Mouse (Mus musculus): ENCODE measurements around the gene Grm7. TPM values are rescaled to one million over a fixed set of nuclear protein-coding genes. Genes with fewer than 3 reads are reported as not detected.

Gene Grm7
- total RNA-seq, 2 experiments from 2014 or later = 0.04 to 0.07 TPM

DNA sequence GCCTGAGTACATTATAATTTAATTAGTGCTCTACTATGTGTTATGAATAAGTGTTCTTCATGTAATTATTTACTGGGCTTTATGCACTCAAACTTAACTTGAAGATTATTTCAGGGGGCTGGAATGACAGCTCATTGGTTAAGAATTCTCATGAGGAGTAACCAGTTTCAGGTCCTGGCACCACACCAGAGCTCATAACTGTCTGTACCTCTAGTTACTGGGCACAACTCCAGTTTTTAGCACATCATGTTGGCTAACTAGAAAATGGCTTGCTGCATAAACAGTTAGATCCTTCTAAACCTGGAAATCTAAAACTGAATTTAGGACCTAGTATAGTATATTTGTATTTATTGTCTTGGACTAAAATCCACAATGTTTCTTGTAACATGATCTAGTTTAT, 633.1 kb downstream of the Grm7 start:
- no peak for DNase-seq
- intact Hi-C loops (cut with DNase I; ENCODE audit: low total_unique reads) = no loop called here

DNA sequence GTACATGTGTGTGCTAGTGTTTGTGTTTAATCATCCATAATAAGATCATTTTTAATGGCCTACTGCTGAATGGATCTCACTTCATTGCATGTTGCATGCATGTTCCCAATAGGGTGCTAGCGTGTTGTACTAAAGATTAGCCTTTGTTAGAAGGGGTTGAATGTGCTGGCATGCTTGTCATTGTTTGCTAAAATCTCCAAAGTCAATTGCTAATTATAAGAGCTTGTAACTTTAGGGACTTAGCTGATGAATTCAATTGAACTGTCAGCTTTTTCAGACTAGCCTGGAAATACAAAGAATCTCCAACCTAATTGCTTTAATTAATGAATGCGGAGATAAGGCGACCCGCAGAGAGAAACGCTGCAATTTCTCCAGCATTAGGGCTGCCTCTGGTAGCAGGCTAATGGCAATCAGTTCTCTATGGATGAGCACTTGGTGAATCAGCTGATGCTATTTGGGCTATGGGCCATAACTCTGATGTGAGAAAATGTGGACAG, 648.2 kb downstream of the Grm7 start:
- DNase-seq = no peak
- intact Hi-C loops (cut with DNase I; ENCODE audit: low total_unique reads) = no loop called here

DNA sequence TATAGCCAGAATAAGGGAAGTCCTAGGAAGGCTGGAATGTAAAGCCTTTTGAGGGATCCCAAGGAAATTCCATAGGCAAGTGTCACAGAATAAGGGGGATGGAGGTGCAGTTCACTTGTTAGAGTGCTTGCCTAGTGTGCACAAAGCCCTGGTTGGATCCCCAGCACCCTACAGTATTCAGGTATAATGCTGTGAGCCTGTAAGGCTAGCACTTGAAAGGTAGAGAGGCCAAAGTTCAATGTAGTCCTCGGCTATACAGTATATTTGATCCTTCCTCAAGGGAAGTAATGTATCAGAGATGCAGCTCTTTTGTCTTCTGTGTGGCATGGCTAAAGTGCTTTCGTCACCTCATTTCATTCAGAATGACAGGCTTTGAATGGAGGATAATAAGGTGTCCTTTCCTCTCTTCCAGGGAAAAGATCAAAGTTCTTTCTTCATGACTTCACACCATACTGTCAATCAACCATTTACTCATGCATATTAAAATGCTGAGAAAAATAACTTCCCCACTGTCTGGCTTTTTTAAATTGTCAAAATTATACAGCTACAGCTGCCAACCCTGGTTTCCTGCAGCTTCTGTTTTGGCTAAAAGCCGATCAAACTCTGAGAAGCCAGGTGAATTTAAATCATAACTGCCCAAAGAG, 658.7 kb downstream of the Grm7 start:
- intact Hi-C loops (cut with DNase I; ENCODE audit: low total_unique reads) = no loop called here
- no peak for DNase-seq

DNA sequence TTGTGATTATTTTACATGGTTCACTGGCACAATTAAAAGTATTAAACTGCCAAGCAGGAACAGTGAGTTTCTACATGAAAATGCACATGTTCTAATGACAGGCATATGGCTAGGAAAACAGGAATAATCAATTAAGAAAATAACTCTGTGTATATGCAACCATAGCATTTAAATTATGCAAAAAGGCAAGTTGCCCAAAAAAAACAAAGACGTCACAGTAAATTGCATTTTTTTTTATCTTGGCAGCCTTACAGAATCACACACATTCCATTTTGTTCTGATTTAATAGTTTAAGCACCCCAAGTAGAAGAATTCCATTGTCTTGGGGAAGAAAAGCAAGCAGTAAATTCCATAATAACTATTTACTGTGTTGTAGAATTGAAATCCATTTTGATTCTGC, 716.3 kb downstream of the Grm7 start:
- no peak for DNase-seq
- intact Hi-C loops (cut with DNase I; ENCODE audit: low total_unique reads) = no loop called here

DNA sequence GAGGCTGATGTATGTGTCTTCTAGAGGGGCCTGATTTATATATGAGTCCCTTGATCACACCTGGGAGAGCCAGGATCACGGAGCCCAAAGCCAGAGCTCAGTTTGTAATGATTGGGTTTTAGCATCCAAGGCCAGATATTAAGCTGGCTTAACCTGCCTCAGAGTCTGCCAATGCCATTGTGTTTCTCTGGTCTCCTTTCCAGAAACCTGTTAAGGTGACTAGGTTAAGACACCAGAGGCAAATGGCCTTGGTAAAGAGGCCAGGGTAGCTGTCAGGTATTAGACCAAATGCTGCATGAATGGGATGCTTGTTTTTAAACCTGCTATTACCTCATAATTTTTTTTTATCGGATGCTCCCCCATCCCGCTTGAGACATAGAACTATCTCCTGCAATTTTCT, 722.7 kb downstream of the Grm7 start:
- intact Hi-C loops (cut with DNase I; ENCODE audit: low total_unique reads) = no loop called here
- no peak for DNase-seq

DNA sequence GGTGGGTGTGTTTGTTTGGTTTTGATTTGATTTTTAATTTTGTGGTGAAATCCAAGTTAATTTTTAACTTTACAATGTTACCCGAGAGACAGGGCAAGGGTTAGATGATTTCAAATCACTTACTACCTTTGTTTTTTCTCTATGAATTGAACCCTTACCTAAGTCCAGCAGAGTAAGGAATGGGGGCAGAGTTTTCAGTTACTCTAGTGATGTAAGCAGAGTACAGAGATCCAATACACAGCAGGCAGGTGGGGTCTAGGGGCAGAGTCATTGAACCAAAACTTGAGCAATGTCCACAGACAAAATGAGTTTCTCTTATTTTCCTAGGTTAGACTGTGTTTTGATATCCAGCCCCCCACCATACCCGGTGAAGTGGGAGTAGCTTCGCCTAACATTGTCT, 723.2 kb downstream of the Grm7 start:
- intact Hi-C loops (cut with DNase I; ENCODE audit: low total_unique reads) = no loop called here
- DNase-seq = no peak

DNA sequence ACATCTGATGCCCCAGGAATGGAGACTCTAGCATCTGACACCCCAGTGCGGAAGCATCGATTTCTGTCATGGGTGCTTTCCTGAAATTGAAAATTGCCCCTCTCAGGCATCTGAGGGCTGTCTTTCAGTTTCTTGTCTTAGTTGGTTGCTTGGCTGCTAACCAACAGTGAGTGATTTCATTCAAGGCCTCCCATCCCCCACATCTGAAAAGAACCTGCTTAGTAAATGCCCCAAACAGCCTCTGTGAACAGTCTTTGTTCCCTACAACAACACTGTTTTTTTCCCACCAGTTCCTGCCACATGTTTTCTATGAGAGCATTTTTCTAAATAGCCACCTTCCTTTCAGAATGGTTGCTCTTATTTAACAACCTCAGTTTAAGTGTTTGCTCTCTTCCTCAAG, 723.6 kb downstream of the Grm7 start:
- intact Hi-C loops (cut with DNase I; ENCODE audit: low total_unique reads) = no loop called here
- no peak for DNase-seq

DNA sequence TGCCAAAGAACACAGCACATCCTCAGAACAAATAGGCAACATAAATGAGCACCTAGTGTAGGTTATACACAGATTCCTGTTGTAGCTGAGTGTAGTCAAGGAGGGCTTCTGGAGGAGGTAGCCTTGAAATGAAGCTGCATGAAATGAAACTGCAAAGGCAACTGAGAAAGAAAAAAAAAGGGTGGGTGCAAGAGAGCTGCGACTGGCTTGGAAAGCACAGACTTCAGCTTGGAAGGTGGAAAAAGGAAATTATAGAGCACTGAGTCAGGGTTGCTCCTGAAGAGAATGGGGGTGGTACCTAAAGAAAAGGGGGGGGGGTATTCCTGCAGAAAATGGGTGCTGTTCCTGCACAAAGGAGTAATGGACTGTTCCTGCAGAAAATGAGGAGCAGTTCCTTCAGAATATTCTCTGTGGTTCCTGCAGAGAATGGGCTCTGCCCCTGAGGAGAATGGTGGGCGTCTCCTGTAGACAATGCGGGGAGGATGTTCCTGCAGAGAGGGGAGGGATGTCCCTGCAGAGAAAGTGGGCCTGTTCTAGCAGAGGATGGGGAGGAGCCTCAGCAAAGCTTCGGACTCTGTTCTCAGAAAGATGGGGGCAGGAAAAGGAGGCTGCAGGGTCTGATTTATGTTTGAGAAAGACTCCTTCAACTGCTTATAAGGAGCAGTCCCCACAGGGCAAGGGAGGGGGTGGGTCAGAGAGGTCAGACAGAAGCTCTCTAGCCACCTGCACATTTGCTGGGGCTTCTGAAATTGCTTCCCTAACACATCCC, 726.4 kb downstream of the Grm7 start:
- intact Hi-C loops (cut with DNase I; ENCODE audit: low total_unique reads) = no loop called here
- no peak for DNase-seq

DNA sequence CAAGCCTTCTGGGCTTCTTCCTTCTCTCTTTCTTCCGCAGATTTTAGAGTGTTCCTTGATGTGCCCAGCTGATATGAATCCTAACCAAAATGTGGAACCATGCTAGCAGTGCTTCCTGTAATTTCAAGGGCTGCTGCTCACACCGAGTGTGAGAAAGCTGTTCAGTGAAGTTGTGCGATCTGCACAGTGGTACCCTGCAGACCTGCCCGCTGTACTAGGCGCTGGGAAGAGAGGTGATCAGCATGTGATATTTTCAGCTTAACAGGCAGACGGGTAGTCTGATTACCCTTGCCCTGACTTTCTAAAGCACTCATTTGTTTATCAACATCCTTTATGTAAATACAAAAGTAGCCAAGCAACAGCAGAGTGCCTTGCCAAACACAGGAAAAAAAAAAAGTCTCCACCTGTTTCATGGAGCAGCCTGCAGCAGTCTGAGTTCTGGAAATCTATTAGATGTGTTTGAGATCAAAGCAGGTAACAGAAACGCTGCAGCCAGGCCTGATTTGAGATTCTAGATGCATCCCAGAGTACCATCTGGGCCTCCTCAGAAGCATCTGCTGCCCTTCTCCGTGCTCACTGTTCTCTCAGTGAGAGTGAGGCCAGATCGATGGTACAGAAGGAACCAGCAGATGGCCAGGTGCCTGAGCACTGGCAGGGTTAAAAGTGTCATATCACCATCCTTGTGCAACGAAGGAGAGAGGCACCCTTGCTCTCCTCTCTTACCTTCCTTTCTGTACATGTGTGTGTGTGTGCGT, 727.4 kb downstream of the Grm7 start:
- DNase-seq = no peak
- intact Hi-C loops (cut with DNase I; ENCODE audit: low total_unique reads) = no loop called here

DNA sequence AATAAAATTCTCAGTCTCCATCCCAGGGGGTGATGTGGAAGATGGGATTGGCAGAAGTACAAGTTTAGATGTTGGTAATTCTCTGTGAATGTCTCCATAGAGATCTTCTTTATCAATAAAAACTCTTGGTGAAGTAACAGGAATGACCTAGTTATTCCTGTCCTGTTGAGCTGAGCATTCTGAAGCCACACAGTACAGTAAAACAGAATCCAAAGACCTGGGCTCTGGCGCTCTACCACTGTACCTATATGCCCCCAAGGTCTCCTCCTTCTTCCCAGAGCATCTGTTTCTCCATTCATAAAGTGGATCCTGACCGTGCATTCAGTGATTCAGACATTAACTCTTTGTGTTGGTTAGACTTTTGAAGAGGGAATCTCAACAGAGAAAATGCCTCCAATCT, 735.3 kb downstream of the Grm7 start:
- intact Hi-C loops (cut with DNase I; ENCODE audit: low total_unique reads) = no loop called here
- no peak for DNase-seq

DNA sequence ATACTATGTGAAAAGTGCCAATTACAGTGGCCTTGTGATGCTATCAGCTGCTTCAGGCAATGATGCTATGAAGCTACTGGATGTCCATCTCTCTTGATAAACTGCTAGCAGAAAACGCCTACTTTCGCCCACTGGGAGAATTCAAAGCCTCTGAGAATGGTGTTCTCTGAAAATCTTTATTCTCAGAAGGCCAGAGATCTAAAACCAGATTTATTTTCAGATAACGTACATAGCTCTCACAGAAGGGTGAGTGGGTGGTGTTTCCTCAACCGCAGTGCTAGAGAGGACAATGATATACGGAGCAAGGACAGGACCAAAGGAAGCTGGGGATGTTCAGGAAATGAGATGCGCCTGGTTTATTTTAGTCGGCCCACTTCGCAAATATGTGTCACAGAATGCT, 763.4 kb downstream of the Grm7 start:
- intact Hi-C loops (cut with DNase I; ENCODE audit: low total_unique reads) = no loop called here
- no peak for DNase-seq

DNA sequence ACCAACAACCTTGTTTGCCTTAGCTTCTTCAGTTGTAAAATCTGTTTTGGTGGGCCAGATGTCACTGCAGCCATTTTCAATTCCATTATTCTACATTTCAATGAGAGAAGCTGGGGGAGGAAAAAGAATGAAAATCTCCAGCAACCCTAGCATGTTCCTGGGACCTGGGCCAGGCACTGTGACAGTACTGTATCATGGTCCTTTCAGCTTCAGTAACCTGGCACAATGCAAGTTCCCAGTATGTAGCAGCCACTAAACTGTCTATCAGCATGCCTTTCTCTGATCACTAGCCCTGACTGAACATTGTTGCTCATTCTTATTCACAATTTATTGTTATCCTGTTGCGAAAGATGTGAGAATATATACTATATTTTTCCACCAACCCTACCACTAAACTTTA, 779.4 kb downstream of the Grm7 start:
- no peak for DNase-seq
- intact Hi-C loops (cut with DNase I; ENCODE audit: low total_unique reads) = no loop called here

DNA sequence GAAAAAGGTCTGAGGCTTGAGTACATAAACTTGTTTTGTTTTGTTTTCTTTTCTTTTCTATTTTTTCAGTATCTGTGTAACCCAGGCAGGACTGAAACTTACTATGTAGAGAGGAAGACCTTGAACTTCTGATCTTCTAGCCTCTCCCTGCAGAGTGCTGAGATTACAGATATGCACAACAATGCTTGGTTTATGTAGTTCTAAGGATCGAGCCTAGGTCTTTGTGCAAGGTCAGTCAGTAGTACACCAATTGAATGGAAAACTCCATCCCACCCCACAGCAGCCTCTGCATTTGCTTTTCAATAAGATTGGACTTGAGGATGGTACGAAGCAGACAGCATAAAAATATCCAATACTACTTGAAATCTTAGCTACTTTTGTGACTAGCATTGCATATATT, 800.8 kb downstream of the Grm7 start:
- DNase-seq = no peak
- intact Hi-C loops (cut with DNase I; ENCODE audit: low total_unique reads) = no loop called here

DNA sequence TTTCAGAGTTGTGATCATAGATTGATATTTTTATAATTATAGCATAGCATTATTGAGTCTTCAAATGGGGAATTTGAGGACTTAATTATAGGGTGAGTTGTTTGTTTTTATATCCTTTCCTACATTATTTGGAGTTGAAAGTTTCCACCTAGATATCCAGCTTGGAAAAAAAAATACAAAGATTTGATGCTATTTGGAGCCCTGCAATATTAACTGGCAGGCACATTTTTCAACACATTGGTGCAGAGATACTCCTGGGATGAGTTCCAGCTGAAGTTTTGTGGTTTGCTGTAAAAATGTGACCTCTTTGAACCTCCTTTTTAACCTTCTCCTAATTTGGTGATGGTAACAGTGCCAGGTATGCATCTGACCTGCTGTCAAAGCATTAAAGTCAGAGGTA, 802.5 kb downstream of the Grm7 start:
- intact Hi-C loops (cut with DNase I; ENCODE audit: low total_unique reads) = no loop called here

DNA sequence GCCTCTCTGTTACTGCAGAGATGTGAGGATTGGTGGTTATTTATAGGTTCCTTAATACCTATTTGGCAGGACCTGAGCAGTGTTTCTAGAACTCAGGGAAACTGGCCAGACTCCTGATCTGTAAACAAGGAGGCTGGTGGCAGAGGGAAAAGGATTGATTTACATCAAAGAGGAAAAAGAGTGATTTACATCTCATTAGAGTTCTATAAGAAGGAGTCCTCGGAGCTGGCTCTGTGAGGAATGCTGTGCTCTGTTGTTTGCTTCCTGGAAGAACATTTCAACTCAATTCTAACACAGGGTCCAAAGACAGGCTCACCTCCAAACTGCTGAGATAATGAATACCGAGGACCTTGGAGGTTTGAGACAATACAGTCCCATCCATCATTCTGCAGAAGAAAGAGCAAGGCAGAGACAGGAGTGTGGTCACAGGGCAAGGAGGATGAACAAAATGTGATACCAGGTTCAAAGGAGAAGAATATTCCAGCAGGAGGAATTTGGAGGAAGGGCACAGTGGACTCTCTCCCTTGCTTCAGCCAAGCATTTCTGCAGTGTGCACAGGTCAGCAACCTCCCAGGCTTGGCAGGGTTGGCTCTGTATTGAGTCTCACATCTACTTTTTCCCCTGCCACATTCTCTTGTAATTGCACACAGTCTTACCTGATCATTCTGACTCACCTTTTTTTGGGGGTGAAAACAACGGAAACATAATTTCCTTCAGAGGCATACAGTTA, 803.8 kb downstream of the Grm7 start:
- intact Hi-C loops (cut with DNase I; ENCODE audit: low total_unique reads) = no loop called here
- DNase-seq = no peak

More for the DNA sequence above, 802.5 kb downstream of the Grm7 start:
- no peak for DNase-seq

DNA sequence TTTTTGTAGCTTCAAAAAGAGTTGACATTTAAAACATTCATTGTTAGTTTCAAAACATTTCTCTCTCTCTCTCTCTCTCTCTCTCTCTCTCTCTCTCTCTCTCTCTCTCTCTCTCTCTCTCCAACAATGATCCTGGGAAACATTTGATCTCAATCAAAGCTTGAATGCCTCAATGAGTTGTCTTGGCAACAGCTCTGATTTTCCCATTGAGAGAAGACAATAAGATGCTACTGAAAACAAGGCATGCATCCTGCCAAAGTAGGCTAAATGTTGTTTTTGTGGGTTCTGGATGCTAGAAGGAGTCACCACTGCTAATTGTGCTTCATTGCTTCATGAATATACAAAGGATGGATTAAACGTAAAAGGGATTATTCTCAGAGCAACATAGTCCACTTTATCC, 836.5 kb downstream of the Grm7 start:
- intact Hi-C loops (cut with DNase I; ENCODE audit: low total_unique reads) = no loop called here
- no peak for DNase-seq

DNA sequence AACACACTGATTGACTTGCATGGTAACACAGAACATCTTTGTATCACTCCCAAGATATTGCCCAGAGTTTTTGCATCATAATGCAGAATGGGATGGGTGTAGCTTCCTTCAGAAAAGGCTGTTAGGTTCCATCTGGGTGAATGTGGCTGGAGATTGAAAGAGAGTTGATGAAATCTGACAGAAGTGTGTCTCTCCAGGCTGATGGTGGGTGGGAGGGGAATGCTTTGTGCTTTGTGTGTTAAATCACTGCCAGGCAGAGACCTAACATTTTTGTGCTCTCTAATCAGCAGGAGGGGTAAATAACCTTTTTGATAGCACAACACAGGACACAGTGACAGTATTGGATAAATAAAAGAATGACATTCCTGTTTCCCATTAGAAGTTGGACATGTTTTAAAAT, 840.7 kb downstream of the Grm7 start:
- no peak for DNase-seq
- intact Hi-C loops (cut with DNase I; ENCODE audit: low total_unique reads) = no loop called here

DNA sequence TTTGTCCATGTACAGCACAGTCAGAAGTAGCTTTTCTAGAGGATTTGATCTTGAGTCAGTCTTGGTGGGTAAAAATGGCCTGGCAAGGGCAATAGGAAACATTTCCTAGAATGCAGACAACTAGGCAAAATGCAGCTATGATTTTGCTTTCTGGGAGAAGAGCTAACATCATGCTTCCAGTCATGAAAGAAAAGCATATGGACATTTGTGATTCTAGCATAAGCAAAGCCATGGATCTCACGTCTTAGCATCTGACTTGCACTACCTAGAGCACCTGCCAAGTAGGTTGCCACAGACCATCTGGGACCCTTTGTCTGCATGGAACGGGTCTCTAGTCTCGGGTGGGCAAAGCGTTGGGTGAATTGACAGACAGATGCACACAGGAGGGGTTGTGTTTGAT, 842.2 kb downstream of the Grm7 start:
- no peak for DNase-seq
- intact Hi-C loops (cut with DNase I; ENCODE audit: low total_unique reads) = no loop called here

DNA sequence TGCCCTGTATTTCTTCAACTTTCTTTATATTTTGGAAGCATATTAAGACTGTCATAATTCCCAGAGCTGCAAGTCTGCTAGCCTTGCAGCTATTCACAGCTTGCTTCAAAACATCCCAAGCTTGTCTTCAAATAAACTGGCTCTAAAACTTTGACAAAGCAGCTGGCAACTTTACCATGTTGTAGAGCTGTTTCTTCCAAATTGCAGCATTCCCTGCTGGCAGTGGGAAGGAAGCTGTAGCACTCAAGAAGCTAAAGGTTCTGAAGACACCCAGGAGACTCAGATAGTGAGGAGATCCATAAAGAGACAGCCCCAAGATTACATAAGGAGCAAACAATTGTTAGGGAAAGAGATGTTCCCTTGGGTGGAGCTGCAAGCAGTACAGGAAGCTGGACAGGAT, 846.8 kb downstream of the Grm7 start:
- DNase-seq = no peak
- intact Hi-C loops (cut with DNase I; ENCODE audit: low total_unique reads) = no loop called here

DNA sequence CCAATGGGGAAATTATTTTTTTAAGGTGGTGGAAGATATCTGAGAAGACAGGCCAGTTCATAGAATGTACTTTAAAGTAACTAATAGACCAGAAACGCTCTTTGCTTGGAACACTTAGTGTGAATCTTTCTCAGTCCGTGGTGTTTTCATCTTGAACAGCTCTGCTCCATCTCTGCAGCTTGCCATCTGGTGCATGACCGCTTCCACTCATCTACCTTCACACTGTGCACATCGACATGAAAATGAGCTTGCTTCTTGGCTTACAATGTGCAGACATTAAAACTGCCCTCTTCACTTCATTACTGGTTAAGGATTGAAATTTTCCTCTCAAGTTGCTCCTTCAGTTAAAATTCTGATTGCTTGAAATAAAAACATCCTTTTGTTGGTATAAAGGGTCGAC, 854.2 kb downstream of the Grm7 start:
- intact Hi-C loops (cut with DNase I; ENCODE audit: low total_unique reads) = no loop called here
- DNase-seq = no peak
